Mouse (Mus musculus): ENCODE results near the gene Zfp423. TPM values are rescaled to one million over a fixed set of nuclear protein-coding genes. Genes with fewer than 3 reads are reported as not detected.

The Zfp423 gene
- polyA plus RNA-seq, 1 experiment from 2014 or later, result 35.0 TPM

- Histone ChIP-seq H3K4me3 (ENCODE audit: low read depth, low read length) (no peak overlapping the region), H3K9ac (replicated peaks; ENCODE audit: low read depth, low read length) (no peak overlapping the region), H3K27me3 (ENCODE audit: control insufficient read depth, insufficient read depth, low read length) (no peaks in the 10 kb centered on the region), H3K4me2 (ENCODE audit: low read depth, low read length) (no peak overlapping the region), H3K27ac (ENCODE audit: low read depth, low read length) (no peak overlapping the region), H3K9me3 (ENCODE audit: control insufficient read depth, low read length) (no peaks in the 10 kb centered on the region), H3K4me1 (ENCODE audit: control insufficient read depth, insufficient read depth, low read length) (peaks cover 11% of the 10 kb centered on the region; the same call in 1 of the 2 replicates), H3K36me3 (ENCODE audit: control insufficient read depth, insufficient read depth, low read length) (no peaks in the 10 kb centered on the region)
- no peak for ATAC-seq (ENCODE audit: low read depth)
- 72% methylated on average over 10 of the region's 10 CpGs for WGBS
These were observed 156.0 kb downstream of the Zfp423 start for GRCm38 (mm10) chr8:87803437-87803836.

GRCm38 (mm10) chr8:87802571-87802970 lies 156.8 kb downstream of the Zfp423 start:
- Histone ChIP-seq H3K4me3 (ENCODE audit: low read depth, low read length) (no peak overlapping the region), H3K36me3 (ENCODE audit: control insufficient read depth, insufficient read depth, low read length) (no peaks in the 10 kb centered on the region), H3K27ac (ENCODE audit: low read depth, low read length) (no peak overlapping the region), H3K9me3 (ENCODE audit: control insufficient read depth, low read length) (no peaks in the 10 kb centered on the region), H3K9ac (replicated peaks; ENCODE audit: low read depth, low read length) (no peak overlapping the region), H3K27me3 (ENCODE audit: control insufficient read depth, insufficient read depth, low read length) (no peaks in the 10 kb centered on the region), H3K4me2 (ENCODE audit: low read depth, low read length) (no peak overlapping the region), H3K4me1 (ENCODE audit: control insufficient read depth, insufficient read depth, low read length) (peaks cover 11% of the 10 kb centered on the region; the same call in 1 of the 2 replicates)
- no peak for ATAC-seq (ENCODE audit: low read depth)
- 62% methylated on average over 3 of the region's 3 CpGs for WGBS

DNA sequence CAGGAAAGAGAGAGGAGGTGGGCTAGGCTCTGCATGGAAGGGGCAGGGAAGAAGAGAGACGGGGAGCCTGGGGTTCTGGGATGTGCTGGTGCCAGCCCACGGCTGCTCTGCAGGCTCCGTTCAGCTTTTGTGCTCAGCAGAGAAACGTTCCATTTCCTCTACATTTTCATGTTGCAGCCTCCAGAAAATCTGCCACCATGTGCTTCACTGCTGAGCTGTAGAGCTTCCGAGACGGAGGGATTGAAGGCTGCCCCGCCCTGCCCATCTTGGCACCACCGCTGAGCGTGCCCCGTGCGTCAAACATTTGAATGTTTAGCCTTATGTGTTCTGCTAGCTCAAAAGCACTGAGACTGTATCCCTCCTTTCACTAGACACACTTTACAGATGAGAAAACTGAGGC lies 159.3 kb downstream of the Zfp423 start:
- peaks cover 3% of the 10 kb centered on the region; the same call in 1 of the 2 replicates for H3K4me1 ChIP-seq (ENCODE audit: control insufficient read depth, insufficient read depth, low read length)
- no peak overlapping the region for H3K27ac ChIP-seq (ENCODE audit: low read depth, low read length)
- no peak for ATAC-seq (ENCODE audit: low read depth)
- H3K9ac ChIP-seq (replicated peaks; ENCODE audit: low read depth, low read length), result no peak overlapping the region
- WGBS, result 83% methylated on average over 11 of the region's 11 CpGs
- no peaks in the 10 kb centered on the region for H3K27me3 ChIP-seq (ENCODE audit: control insufficient read depth, insufficient read depth, low read length)
- no peaks in the 10 kb centered on the region for H3K36me3 ChIP-seq (ENCODE audit: control insufficient read depth, insufficient read depth, low read length)
- no peaks in the 10 kb centered on the region for H3K9me3 ChIP-seq (ENCODE audit: control insufficient read depth, low read length)
- H3K4me2 ChIP-seq (ENCODE audit: low read depth, low read length), result no peak overlapping the region
- H3K4me3 ChIP-seq (ENCODE audit: low read depth, low read length), result no peak overlapping the region

DNA sequence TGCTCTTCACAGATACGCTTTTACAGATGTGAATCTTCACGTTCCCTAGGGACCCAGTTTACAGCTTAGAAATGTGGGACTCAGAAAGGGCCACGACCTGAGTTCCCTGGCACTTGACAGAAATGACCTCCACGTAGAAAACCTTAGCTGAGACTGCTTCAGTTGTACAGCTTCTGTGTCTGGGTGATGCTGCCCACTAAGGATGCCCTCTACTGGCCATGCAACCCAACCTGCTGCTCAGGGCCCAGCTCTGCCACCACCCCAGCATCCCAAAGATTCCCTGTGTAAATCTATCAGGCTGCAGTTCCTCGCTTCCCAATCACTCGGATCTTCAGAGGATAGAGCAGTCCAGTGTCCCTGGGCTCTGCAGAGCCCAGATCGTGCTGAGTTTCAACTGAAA lies 163.2 kb downstream of the Zfp423 start:
- H3K27ac ChIP-seq (ENCODE audit: low read depth, low read length), result no peak overlapping the region
- no peaks in the 10 kb centered on the region for H3K9me3 ChIP-seq (ENCODE audit: control insufficient read depth, low read length)
- WGBS, result 65% methylated on average over 7 of the region's 7 CpGs
- no peak overlapping the region for H3K4me2 ChIP-seq (ENCODE audit: low read depth, low read length)
- H3K36me3 ChIP-seq (ENCODE audit: control insufficient read depth, insufficient read depth, low read length), result no peaks in the 10 kb centered on the region
- no peaks in the 10 kb centered on the region for H3K4me1 ChIP-seq (ENCODE audit: control insufficient read depth, insufficient read depth, low read length)
- H3K9ac ChIP-seq (replicated peaks; ENCODE audit: low read depth, low read length), result no peak overlapping the region
- H3K4me3 ChIP-seq (ENCODE audit: low read depth, low read length), result no peak overlapping the region
- H3K27me3 ChIP-seq (ENCODE audit: control insufficient read depth, insufficient read depth, low read length), result no peaks in the 10 kb centered on the region
- ATAC-seq (ENCODE audit: low read depth), result no peak

DNA sequence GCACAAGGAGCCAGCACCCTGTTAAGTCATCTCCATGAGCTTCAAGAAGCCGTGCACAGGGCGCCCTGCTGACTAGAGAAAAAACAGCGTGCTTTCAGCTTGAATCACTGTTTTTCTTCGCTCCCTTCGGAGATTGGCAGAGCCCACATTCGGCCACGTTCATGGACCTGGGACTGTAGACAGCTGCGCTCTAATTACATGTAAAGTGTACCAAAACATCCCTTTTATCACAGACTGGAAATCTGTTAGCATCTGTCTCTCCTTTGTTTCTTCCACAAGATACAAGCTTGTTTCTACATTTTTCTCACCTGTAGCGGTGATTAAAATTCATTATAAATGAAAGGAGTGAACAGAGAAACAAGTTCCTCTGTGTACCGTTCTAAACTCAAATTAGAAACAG lies 164.8 kb downstream of the Zfp423 start:
- no peak for ATAC-seq (ENCODE audit: low read depth)
- no peak overlapping the region for H3K4me2 ChIP-seq (ENCODE audit: low read depth, low read length)
- H3K36me3 ChIP-seq (ENCODE audit: control insufficient read depth, insufficient read depth, low read length), result no peaks in the 10 kb centered on the region
- H3K4me3 ChIP-seq (ENCODE audit: low read depth, low read length), result no peak overlapping the region
- H3K9me3 ChIP-seq (ENCODE audit: control insufficient read depth, low read length), result no peaks in the 10 kb centered on the region
- H3K27me3 ChIP-seq (ENCODE audit: control insufficient read depth, insufficient read depth, low read length), result no peaks in the 10 kb centered on the region
- H3K27ac ChIP-seq (ENCODE audit: low read depth, low read length), result no peak overlapping the region
- 55% methylated on average over 10 of the region's 10 CpGs for WGBS
- H3K9ac ChIP-seq (replicated peaks; ENCODE audit: low read depth, low read length), result no peak overlapping the region
- no peaks in the 10 kb centered on the region for H3K4me1 ChIP-seq (ENCODE audit: control insufficient read depth, insufficient read depth, low read length)

- ATAC-seq (ENCODE audit: low read depth), result no peak
- WGBS, result 89% methylated on average over 6 of the region's 6 CpGs
These were observed 168.3 kb downstream of the Zfp423 start for GRCm38 (mm10) chr8:87791103-87791502.

GRCm38 (mm10) chr8:87784641-87785439 lies 174.6 kb downstream of the Zfp423 start:
- Histone ChIP-seq H3K4me3 (ENCODE audit: low read depth, low read length) (no peak overlapping the region), H3K9me3 (ENCODE audit: control insufficient read depth, low read length) (no peaks in the 10 kb centered on the region), H3K4me1 (ENCODE audit: control insufficient read depth, insufficient read depth, low read length) (peaks cover 19% of the 10 kb centered on the region), H3K9ac (replicated peaks; ENCODE audit: low read depth, low read length) (no peak overlapping the region), H3K4me2 (ENCODE audit: low read depth, low read length) (no peak overlapping the region), H3K27ac (ENCODE audit: low read depth, low read length) (0 out of 2 replicates have a peak overlapping the region, but pooled peaks have one; percentile 28), H3K36me3 (ENCODE audit: control insufficient read depth, insufficient read depth, low read length) (peaks cover 7% of the 10 kb centered on the region; the same call in 1 of the 2 replicates), H3K27me3 (ENCODE audit: control insufficient read depth, insufficient read depth, low read length) (no peaks in the 10 kb centered on the region)
- no peak for ATAC-seq (ENCODE audit: low read depth)
- 45% methylated on average over 13 of the region's 13 CpGs for WGBS

More at GRCm38 (mm10) chr8:87791103-87791502, 168.3 kb downstream of the Zfp423 start:
- Histone ChIP-seq H3K27me3 (ENCODE audit: control insufficient read depth, insufficient read depth, low read length) (no peaks in the 10 kb centered on the region), H3K4me1 (ENCODE audit: control insufficient read depth, insufficient read depth, low read length) (no peaks in the 10 kb centered on the region), H3K9me3 (ENCODE audit: control insufficient read depth, low read length) (no peaks in the 10 kb centered on the region), H3K27ac (ENCODE audit: low read depth, low read length) (no peak overlapping the region), H3K4me3 (ENCODE audit: low read depth, low read length) (no peak overlapping the region), H3K36me3 (ENCODE audit: control insufficient read depth, insufficient read depth, low read length) (no peaks in the 10 kb centered on the region), H3K4me2 (ENCODE audit: low read depth, low read length) (no peak overlapping the region), H3K9ac (replicated peaks; ENCODE audit: low read depth, low read length) (no peak overlapping the region)

GRCm38 (mm10) chr8:87784227-87784626 lies 175.2 kb downstream of the Zfp423 start:
- Histone ChIP-seq H3K4me1 (ENCODE audit: control insufficient read depth, insufficient read depth, low read length) (peaks cover 19% of the 10 kb centered on the region), H3K9me3 (ENCODE audit: control insufficient read depth, low read length) (no peaks in the 10 kb centered on the region), H3K27me3 (ENCODE audit: control insufficient read depth, insufficient read depth, low read length) (no peaks in the 10 kb centered on the region), H3K27ac (ENCODE audit: low read depth, low read length) (no peak overlapping the region), H3K4me2 (ENCODE audit: low read depth, low read length) (no peak overlapping the region; the same call in 1 of the 2 replicates), H3K9ac (replicated peaks; ENCODE audit: low read depth, low read length) (no peak overlapping the region), H3K36me3 (ENCODE audit: control insufficient read depth, insufficient read depth, low read length) (peaks cover 8% of the 10 kb centered on the region; the same call in 1 of the 2 replicates), H3K4me3 (ENCODE audit: low read depth, low read length) (no peak overlapping the region)
- 4% methylated on average over 13 of the region's 13 CpGs for WGBS
- ATAC-seq (ENCODE audit: low read depth), result no peak

- H3K9me3 ChIP-seq (ENCODE audit: control insufficient read depth, low read length), result no peaks in the 10 kb centered on the region
- H3K27me3 ChIP-seq (ENCODE audit: control insufficient read depth, insufficient read depth, low read length), result no peaks in the 10 kb centered on the region
- no peak overlapping the region for H3K4me2 ChIP-seq (ENCODE audit: low read depth, low read length)
- H3K4me1 ChIP-seq (ENCODE audit: control insufficient read depth, insufficient read depth, low read length), result peaks cover 19% of the 10 kb centered on the region
- H3K36me3 ChIP-seq (ENCODE audit: control insufficient read depth, insufficient read depth, low read length), result peaks cover 8% of the 10 kb centered on the region; the same call in 1 of the 2 replicates
- 78% methylated on average over 15 of the region's 15 CpGs for WGBS
- no peak for ATAC-seq (ENCODE audit: low read depth)
- no peak overlapping the region for H3K9ac ChIP-seq (replicated peaks; ENCODE audit: low read depth, low read length)
- H3K4me3 ChIP-seq (ENCODE audit: low read depth, low read length), result no peak overlapping the region
- H3K27ac ChIP-seq (ENCODE audit: low read depth, low read length), result no peak overlapping the region
These were observed 176.2 kb downstream of the Zfp423 start for GRCm38 (mm10) chr8:87783198-87783597.
